Mouse (Mus musculus): ENCODE results near the gene Neil3.

DNA sequence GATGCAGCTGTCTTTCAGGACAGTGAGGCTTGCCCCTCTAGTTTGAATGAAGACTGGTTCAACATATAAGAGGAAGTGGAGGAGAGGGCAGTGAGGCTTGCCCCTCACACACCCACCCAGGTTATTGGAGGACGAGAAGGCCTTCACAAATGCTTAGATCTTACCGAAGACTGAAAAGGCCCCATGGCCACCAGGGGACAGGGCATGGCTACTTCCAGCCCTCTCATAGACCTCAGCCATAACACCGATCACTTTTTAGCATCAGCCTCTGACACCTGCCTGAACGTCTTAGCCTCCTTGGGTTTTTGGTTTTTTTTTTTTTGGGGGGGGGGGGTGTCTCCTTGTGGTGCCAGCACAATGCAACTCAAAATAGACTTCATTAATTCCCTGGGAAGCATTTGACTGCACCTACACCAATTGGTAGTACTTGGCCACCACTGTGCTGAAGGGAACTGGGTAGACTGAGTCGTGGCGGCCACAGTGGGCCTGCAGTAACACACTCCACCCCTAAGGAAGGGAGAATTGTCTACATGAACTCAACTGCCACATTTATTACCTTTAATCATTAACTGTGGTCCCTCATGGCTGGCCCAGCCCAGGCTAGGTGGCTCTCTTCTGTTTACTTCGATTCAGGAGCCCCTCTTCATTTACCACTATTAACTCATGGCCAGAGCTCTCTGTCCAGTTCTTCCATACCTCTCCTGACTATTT is 25.1 kb downstream of the Neil3 start:
- TF ChIP-seq MYOD1 (IDR thresholded peaks at IDR 0.05; ENCODE audit: control insufficient read depth, insufficient read length, low read depth) (no peak), USF1 (IDR thresholded peaks at IDR 0.05; ENCODE audit: low read depth) (no peak)
